Mouse (Mus musculus): ENCODE results near the gene Atp6v1e2. TPM values are rescaled to one million over a fixed set of nuclear protein-coding genes. Genes with fewer than 3 reads are reported as not detected.

Atp6v1e2 gene
- total and polyA plus RNA-seq, 3 experiments, result not detected

DNA sequence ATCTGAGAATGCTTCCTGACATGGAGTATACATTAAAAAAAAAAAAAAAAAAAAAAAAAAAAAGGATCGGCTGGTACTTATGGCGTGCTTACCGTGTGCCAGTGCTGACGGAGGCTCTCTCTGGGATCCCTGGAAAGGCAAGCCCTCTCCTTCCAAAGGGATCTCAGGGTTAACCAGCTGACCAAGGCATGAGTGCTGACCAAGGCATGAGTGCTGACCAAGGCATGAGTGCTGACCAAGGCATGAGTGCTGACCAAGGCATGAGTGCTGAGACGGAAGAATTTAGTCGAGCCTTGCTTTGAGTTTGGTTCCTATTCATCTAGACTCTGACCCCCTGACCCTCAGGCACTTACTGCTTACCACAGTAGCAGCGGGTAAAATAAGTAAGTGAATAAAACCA is 9.0 kb downstream of the Atp6v1e2 start:
- H3K27me3 ChIP-seq (replicated peaks), result peaks cover 6% of the 10 kb centered on the region
- TF ChIP-seq POLR2AphosphoS2 (IDR thresholded peaks at IDR 0.05; ENCODE audit: low read depth, low read length) (no peak), CTCF (conservative IDR thresholded peaks at IDR 0.05 in 1 of 2, IDR thresholded peaks at IDR 0.05 in 1 of 2; ENCODE audit: low read depth in 2 of 2, low read length in 2 of 2) (no peak), MEF2A (IDR thresholded peaks at IDR 0.05; ENCODE audit: borderline replicate concordance, low read depth, low read length) (no peak), TCF12 (IDR thresholded peaks at IDR 0.05; ENCODE audit: low read depth, low read length) (no peak)

GRCm38 (mm10) chr17:86937497-86938155 is 10.1 kb downstream of the Atp6v1e2 start:
- Histone ChIP-seq H3K4me3 (replicated peaks in 1 of 3; ENCODE audit: low read depth in 2 of 3, low read length in 2 of 3, poor library complexity in 1 of 3) (no peak overlapping the region), H3K9ac (ENCODE audit: insufficient read depth, low read depth) (no peak overlapping the region), H3K4me1 (ENCODE audit: control insufficient read depth in 1 of 2, insufficient read depth in 2 of 2) (peaks cover 3 to 20% of the 10 kb centered on the region in 2 experiments; a peak in 2 of 4 replicates), H3K27ac (ENCODE audit: insufficient read depth, low read depth) (no peak overlapping the region), H3K27me3 (replicated peaks) (peaks cover 6% of the 10 kb centered on the region), H3K9me3 (replicated peaks; ENCODE audit: low read length) (no peaks in the 10 kb centered on the region), H3K36me3 (replicated peaks in 1 of 2; ENCODE audit: control insufficient read depth in 1 of 2, insufficient read depth in 1 of 2, low read length in 1 of 2) (no peaks in the 10 kb centered on the region), H3K79me2 (replicated peaks; ENCODE audit: control insufficient read depth, extremely low read depth, insufficient read depth, poor library complexity, severe bottlenecking) (no peaks in the 10 kb centered on the region), H3K4me2 (ENCODE audit: insufficient read depth, low read depth, poor library complexity, severe bottlenecking) (0 out of 2 replicates have a peak overlapping the region, but pooled peaks have one; percentile 3)
- TF ChIP-seq MEF2A (IDR thresholded peaks at IDR 0.05; ENCODE audit: borderline replicate concordance, low read depth, low read length) (no peak), TCF12 (IDR thresholded peaks at IDR 0.05; ENCODE audit: low read depth, low read length) (no peak), GABPA (IDR thresholded peaks at IDR 0.05; ENCODE audit: insufficient replicate concordance, low read depth, low read length) (no peak), ETS1 (conservative IDR thresholded peaks at IDR 0.05; ENCODE audit: low read depth, low read length) (peak; percentile 60), MAX (IDR thresholded peaks at IDR 0.05; ENCODE audit: low read length) (peak; percentile 81; the same call in 1 of the 2 replicates), EP300 (IDR thresholded peaks at IDR 0.05; ENCODE audit: low read length) (no peak), JUN (IDR thresholded peaks at IDR 0.05; ENCODE audit: insufficient read depth, low read depth, low read length) (peak; percentile 44), BHLHE40 (IDR thresholded peaks at IDR 0.05; ENCODE audit: low read depth, low read length) (peak; percentile 97), ZNF384 (IDR thresholded peaks at IDR 0.05; ENCODE audit: low read depth, low read length) (no peak), MXI1 (IDR thresholded peaks at IDR 0.05; ENCODE audit: low read depth, low read length) (no peak), MAFK (IDR thresholded peaks at IDR 0.05; ENCODE audit: insufficient replicate concordance, low read length) (no peak), USF2 (conservative IDR thresholded peaks at IDR 0.05; ENCODE audit: low read depth, low read length) (peak; percentile 78), USF1 (IDR thresholded peaks at IDR 0.05; ENCODE audit: low read depth, low read length) (peak; percentile 83), ZC3H11A (IDR thresholded peaks at IDR 0.05; ENCODE audit: low read depth, low read length) (no peak)
- DNase-seq (ENCODE audit: extremely low read depth), result peak; percentile 51
- dilution Hi-C loops (cut with MboI; ENCODE audit: extremely low pct_ligation_motif_present, extremely low pct_unique_long_range_greater_than_20kb, low sequenced_read_pairs) (no loop called here), in situ Hi-C loops (cut with MboI; ENCODE audit: low pct_ligation_motif_present, low pct_unique_long_range_greater_than_20kb, low sequenced_read_pairs) (no loop called here)

More for the DNA sequence above, 9.0 kb downstream of the Atp6v1e2 start:
- H3K4me1 ChIP-seq (ENCODE audit: control insufficient read depth in 1 of 2, insufficient read depth in 2 of 2), result peaks cover 3 to 12% of the 10 kb centered on the region in 2 experiments; a peak in 2 of 4 replicates
- H3K36me3 ChIP-seq (replicated peaks in 1 of 2; ENCODE audit: control insufficient read depth in 1 of 2, insufficient read depth in 1 of 2, low read length in 1 of 2), result no peaks in the 10 kb centered on the region
- H3K9ac ChIP-seq (ENCODE audit: insufficient read depth, low read depth), result no peak overlapping the region
- H3K27ac ChIP-seq (ENCODE audit: insufficient read depth, low read depth), result no peak overlapping the region
- H3K79me2 ChIP-seq (replicated peaks; ENCODE audit: control insufficient read depth, extremely low read depth, insufficient read depth, poor library complexity, severe bottlenecking), result no peaks in the 10 kb centered on the region
- no peak overlapping the region for H3K4me2 ChIP-seq (ENCODE audit: insufficient read depth, low read depth, poor library complexity, severe bottlenecking)
- H3K4me3 ChIP-seq (replicated peaks in 1 of 3; ENCODE audit: low read depth in 2 of 3, low read length in 2 of 3, poor library complexity in 1 of 3), result no peak overlapping the region
- in situ Hi-C loops (cut with MboI; ENCODE audit: low pct_ligation_motif_present, low pct_unique_long_range_greater_than_20kb, low sequenced_read_pairs) (no loop called here), dilution Hi-C loops (cut with MboI; ENCODE audit: extremely low pct_ligation_motif_present, extremely low pct_unique_long_range_greater_than_20kb, low sequenced_read_pairs) (no loop called here)
- DNase-seq (ENCODE audit: extremely low read depth), result no peak
- no peaks in the 10 kb centered on the region for H3K9me3 ChIP-seq (replicated peaks; ENCODE audit: low read length)
